Mouse (Mus musculus): Measurements from ENCODE around the gene Samd4. TPM values are rescaled to one million over a fixed set of nuclear protein-coding genes. Genes with fewer than 3 reads are reported as not detected.

Samd4 gene
- 15.4 and 16.2 TPM in 2 replicates for polyA plus RNA-seq (2015; fragmentation: Nextera tagmentation; extraction: Ambion mirVana)

DNA sequence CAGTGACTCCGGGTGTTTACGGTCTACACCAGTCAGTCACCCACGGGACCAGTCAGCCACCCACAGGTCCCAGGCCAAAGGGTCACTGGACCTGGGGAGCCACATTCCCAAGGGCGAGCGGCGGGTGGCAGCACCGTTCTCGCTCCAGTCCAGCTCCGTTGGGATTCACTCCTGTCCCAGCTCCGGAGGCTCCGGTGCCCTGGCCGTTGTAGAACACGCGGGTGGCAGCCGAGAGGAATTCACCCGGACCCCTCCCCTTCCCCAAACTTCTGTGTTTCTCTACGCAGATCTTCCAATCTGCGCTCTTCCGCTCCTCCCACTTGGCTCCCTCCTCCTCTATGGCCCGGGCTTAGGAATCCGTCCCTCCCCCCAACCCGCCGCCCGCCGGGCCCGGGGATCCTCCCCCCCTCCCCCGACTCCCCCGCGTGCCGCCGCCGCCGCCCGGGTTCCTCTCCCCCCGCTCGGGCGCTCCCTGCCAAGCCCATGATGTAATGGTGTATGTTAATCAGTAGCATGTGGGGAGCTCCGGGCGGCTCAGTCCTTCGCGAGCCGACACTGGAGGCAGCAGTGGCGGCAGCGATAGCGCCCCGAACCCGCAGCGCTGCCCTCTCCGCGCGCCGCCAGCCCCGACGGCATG, at the start of gene Samd4:
Gene Samd4 (plus strand): TSS at position 424 of the 637 bp plus-strand sequence.
- H3K4me2 ChIP-seq = peak within 1 kb of the TSS; percentile 92
- H3K4me1 ChIP-seq = peaks cover 30% of the 10 kb centered on the region
- ATAC-seq (ENCODE audit: insufficient number of reproducible peaks, low FRiP score, low TSS enrichment, low read depth) = peak; percentile 85
- H3K9me3 ChIP-seq = no peaks in the 10 kb centered on the region
- H3K9ac ChIP-seq = peak within 1 kb of the TSS; percentile 90
- H3K4me3 ChIP-seq = peak within 1 kb of the TSS; percentile 73
- peak within 1 kb of the TSS; percentile 96 for H3K27ac ChIP-seq
- H3K27me3 ChIP-seq = no peaks in the 10 kb centered on the region
- H3K36me3 ChIP-seq = no peaks in the 10 kb centered on the region
- WGBS = under 1% methylated on average over 53 of the region's 54 CpGs

DNA sequence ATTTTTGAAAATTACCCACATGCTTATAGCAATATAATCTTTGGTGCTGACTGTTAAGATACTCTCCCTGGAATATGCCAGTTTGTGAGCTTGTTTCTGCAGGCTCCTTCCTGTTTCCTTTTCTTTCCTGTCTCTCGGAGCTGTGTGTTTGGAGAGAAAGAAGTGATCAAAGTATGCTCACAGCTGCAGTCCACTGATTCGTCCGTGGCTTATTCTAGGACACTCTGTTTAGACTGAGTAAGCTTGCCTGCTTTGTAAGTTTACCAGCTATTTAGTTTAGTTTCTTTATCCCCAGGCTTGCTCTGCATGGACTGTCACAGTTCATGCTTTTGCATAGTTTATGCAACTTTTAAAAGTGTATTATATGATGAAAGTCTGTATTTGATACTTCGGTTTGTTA, 43.3 kb upstream of the Samd4 start:
- no peak for ATAC-seq (ENCODE audit: insufficient number of reproducible peaks, low FRiP score, low TSS enrichment, low read depth)
- no peak overlapping the region for H3K4me2 ChIP-seq
- H3K27me3 ChIP-seq = no peaks in the 10 kb centered on the region
- H3K27ac ChIP-seq = no peak overlapping the region
- H3K4me3 ChIP-seq = no peak overlapping the region
- H3K4me1 ChIP-seq = no peaks in the 10 kb centered on the region
- H3K36me3 ChIP-seq = peaks cover 20% of the 10 kb centered on the region
- H3K9ac ChIP-seq = no peak overlapping the region
- 59% methylated on average over 4 of the region's 4 CpGs for WGBS
- H3K9me3 ChIP-seq = no peaks in the 10 kb centered on the region

DNA sequence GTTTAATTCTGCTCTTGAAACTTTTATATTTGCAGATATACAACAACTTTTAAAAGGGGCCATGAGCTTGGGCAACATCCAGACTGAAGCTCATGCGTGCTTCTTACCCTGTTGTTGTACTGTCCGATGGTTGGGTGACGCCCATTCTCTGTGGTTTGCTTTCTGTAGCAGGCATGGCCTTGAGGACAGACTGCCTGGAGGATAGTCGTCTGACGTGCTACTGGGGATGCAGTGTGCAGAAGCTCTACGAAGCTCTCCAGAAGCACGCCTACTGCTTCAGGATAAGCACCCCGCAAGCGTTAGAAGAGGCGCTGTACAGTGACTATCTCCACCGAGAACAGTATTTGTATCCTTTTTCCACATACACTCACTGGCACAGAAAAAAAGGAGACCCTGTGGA, 36.9 kb upstream of the Samd4 start:
- no peaks in the 10 kb centered on the region for H3K27me3 ChIP-seq
- H3K4me3 ChIP-seq = no peak overlapping the region
- H3K27ac ChIP-seq = no peak overlapping the region
- H3K36me3 ChIP-seq = peaks cover 38% of the 10 kb centered on the region
- no peak overlapping the region for H3K9ac ChIP-seq
- no peak overlapping the region for H3K4me2 ChIP-seq
- H3K9me3 ChIP-seq = no peaks in the 10 kb centered on the region
- no peak for ATAC-seq (ENCODE audit: insufficient number of reproducible peaks, low FRiP score, low TSS enrichment, low read depth)
- H3K4me1 ChIP-seq = no peaks in the 10 kb centered on the region
- 92% methylated on average over 11 of the region's 11 CpGs for WGBS

- Histone ChIP-seq H3K4me3 (no peak overlapping the region), H3K9ac (no peak overlapping the region), H3K4me1 (no peaks in the 10 kb centered on the region), H3K9me3 (no peaks in the 10 kb centered on the region), H3K27me3 (no peaks in the 10 kb centered on the region), H3K27ac (no peak overlapping the region), H3K36me3 (peaks cover 20% of the 10 kb centered on the region; the same call in 1 of the 2 replicates), H3K4me2 (no peak overlapping the region)
- no peak for ATAC-seq (ENCODE audit: insufficient number of reproducible peaks, low FRiP score, low TSS enrichment, low read depth)
- WGBS = 88% methylated on average over 4 of the region's 4 CpGs
Observed at GRCm38 (mm10) chr14:46848063-46848590, 34.5 kb upstream of the Samd4 start.

- no peak overlapping the region for H3K9ac ChIP-seq
- H3K27ac ChIP-seq = no peak overlapping the region
- 72% methylated on average over 5 of the region's 5 CpGs for WGBS
- no peak for ATAC-seq (ENCODE audit: insufficient number of reproducible peaks, low FRiP score, low TSS enrichment, low read depth)
- H3K4me2 ChIP-seq = no peak overlapping the region
- no peaks in the 10 kb centered on the region for H3K4me1 ChIP-seq
- no peak overlapping the region for H3K4me3 ChIP-seq
- H3K9me3 ChIP-seq = no peaks in the 10 kb centered on the region
- peaks cover 22% of the 10 kb centered on the region; the same call in 1 of the 2 replicates for H3K36me3 ChIP-seq
- no peaks in the 10 kb centered on the region for H3K27me3 ChIP-seq
Observed at GRCm38 (mm10) chr14:46848736-46849135, 33.9 kb upstream of the Samd4 start.

DNA sequence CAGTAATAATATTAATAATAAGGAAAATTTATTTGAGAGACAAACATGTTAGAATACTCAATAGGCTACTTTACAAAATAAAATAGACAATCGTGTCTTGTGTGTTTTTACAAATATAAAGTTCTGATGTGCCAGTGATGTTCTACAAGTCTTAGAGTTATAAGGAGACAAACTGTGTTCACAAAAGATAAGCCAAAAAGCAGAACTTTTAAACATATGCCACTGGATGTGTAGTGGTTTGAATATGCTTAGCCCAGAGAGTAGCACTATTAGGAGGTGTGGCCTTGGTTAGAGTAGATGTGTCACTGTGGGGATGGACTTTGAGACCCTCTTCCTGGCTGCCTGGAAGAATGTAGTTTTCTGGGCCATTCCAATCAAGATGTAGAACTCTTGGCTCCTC, 32.9 kb upstream of the Samd4 start:
- Histone ChIP-seq H3K27ac (no peak overlapping the region), H3K27me3 (no peaks in the 10 kb centered on the region), H3K4me1 (no peaks in the 10 kb centered on the region), H3K9me3 (no peaks in the 10 kb centered on the region), H3K9ac (no peak overlapping the region), H3K4me2 (no peak overlapping the region), H3K4me3 (no peak overlapping the region), H3K36me3 (peaks cover 20% of the 10 kb centered on the region; the same call in 1 of the 2 replicates)
- ATAC-seq (ENCODE audit: insufficient number of reproducible peaks, low FRiP score, low TSS enrichment, low read depth) = no peak
- 96% methylated on average over 1 of the region's 1 CpGs for WGBS

GRCm38 (mm10) chr14:46853677-46854076, 29.0 kb upstream of the Samd4 start:
- 75% methylated on average over 11 of the region's 11 CpGs for WGBS
- no peaks in the 10 kb centered on the region for H3K9me3 ChIP-seq
- H3K36me3 ChIP-seq = 0 out of 2 replicates have a peak, but pooled peaks cover 2% of the 10 kb centered on the region
- no peak overlapping the region for H3K4me3 ChIP-seq
- ATAC-seq (ENCODE audit: insufficient number of reproducible peaks, low FRiP score, low TSS enrichment, low read depth) = no peak
- no peaks in the 10 kb centered on the region for H3K4me1 ChIP-seq
- no peak overlapping the region for H3K27ac ChIP-seq
- H3K4me2 ChIP-seq = no peak overlapping the region
- H3K27me3 ChIP-seq = no peaks in the 10 kb centered on the region
- H3K9ac ChIP-seq = no peak overlapping the region

GRCm38 (mm10) chr14:46862922-46863321, 19.7 kb upstream of the Samd4 start:
- Histone ChIP-seq H3K4me3 (no peak overlapping the region), H3K9me3 (no peaks in the 10 kb centered on the region), H3K9ac (no peak overlapping the region), H3K4me2 (no peak overlapping the region), H3K4me1 (no peaks in the 10 kb centered on the region), H3K27me3 (no peaks in the 10 kb centered on the region), H3K36me3 (no peaks in the 10 kb centered on the region), H3K27ac (no peak overlapping the region)
- no peak for ATAC-seq (ENCODE audit: insufficient number of reproducible peaks, low FRiP score, low TSS enrichment, low read depth)
- WGBS = 83% methylated on average over 5 of the region's 5 CpGs

GRCm38 (mm10) chr14:46880935-46881334, 1.7 kb upstream of the Samd4 start:
- no peaks in the 10 kb centered on the region for H3K27me3 ChIP-seq
- H3K36me3 ChIP-seq = no peaks in the 10 kb centered on the region
- peak overlapping the region; percentile 92 for H3K4me2 ChIP-seq
- H3K27ac ChIP-seq = no peak overlapping the region
- peaks cover 26% of the 10 kb centered on the region for H3K4me1 ChIP-seq
- peak overlapping the region; percentile 73 for H3K4me3 ChIP-seq
- no peaks in the 10 kb centered on the region for H3K9me3 ChIP-seq
- H3K9ac ChIP-seq = no peak overlapping the region
- no peak for ATAC-seq (ENCODE audit: insufficient number of reproducible peaks, low FRiP score, low TSS enrichment, low read depth)
- WGBS = 9% methylated on average over 10 of the region's 10 CpGs

DNA sequence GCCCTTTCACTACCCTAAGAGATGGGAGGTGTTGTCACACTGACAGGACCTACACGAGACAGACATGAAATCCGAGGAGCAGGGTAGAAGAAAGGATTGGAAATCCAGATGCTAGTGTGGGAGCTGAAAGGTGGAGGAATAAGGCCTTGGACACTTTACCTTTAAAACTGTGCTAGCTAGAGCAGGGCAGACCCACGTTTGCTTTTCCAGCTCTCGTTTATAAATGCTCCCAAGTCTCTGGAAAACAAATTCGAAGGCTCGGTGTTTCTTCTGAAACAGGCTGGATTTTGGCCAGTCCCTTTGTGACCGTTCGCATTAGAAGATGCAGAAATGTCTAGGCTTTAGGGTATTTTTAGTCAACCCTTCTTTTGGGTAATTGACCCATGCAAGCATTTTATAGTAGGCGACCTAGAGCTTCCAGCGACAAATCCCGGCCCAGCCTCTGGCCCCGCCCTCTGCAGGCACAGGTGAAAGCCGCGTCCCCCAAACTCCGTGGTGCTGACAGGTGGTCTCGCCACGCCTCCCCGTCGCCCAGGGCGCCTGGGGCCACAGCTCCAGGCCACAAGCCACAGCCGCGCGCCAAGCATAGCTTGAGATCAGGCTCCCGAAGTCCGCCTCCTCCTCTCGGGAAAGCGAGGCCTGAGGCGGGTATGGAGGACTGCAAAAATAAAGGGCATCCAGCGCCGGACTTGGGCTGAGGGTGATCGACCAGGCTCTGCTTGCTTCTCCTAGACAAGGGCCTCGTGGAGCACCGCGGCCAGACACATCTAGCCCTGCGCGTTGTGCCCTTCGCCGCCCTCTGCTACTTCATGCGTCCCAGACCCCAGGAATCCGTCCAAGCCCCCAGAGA, 848 bp upstream of the Samd4 start:
- WGBS = 3% methylated on average over 40 of the region's 40 CpGs
- peaks cover 30% of the 10 kb centered on the region for H3K4me1 ChIP-seq

DNA sequence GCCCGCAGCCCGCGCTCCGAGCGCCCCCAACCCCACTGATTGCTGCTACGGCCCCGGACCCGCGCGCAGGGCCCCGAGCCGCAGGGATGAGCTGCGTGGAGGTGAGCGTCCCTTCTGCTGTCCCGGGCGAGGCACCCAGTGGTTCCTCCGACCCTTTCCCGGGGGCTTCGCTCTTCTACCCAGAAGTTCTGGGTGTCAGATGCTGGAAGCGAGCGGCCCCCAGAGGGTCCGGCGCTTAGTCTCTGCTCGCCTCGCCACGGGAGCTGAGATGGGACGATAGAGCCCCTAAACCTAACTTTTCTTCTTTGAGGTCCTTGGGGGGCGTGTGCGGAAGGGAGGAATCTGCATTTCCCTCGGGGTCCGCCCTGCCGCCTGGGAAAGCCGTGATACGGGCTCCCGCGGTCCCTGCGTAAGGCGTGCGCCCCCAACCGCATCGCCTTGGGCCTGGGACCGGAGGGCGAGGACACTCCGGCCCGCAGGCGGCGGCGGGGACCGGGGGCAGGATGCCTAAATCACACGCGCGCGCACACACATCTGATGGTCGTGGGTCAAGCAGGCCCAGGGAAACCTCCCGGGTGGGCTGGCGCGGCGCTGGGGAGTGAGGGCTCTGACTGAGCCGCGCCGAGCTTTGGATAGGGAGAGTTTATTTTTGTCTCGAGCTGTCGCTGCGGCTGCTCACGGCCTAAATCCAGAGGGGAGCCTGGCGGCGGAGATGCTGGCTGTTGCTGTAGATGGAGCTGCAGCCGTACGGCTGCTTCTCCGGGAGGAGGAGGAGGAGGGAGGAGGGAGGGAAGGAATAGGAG, 615 bp downstream of the Samd4 start:
- peak overlapping the region; percentile 90 for H3K9ac ChIP-seq
- H3K4me3 ChIP-seq = peak overlapping the region; percentile 73
- peak; percentile 53 for ATAC-seq (ENCODE audit: insufficient number of reproducible peaks, low FRiP score, low TSS enrichment, low read depth)
- under 1% methylated on average over 65 of the region's 70 CpGs for WGBS
- H3K27me3 ChIP-seq = no peaks in the 10 kb centered on the region
- H3K4me1 ChIP-seq = peaks cover 30% of the 10 kb centered on the region
- peak overlapping the region; percentile 96 for H3K27ac ChIP-seq
- H3K9me3 ChIP-seq = no peaks in the 10 kb centered on the region
- H3K36me3 ChIP-seq = no peaks in the 10 kb centered on the region
- H3K4me2 ChIP-seq = peak overlapping the region; percentile 92

More for the DNA sequence above, 848 bp upstream of the Samd4 start:
- peak overlapping the region; percentile 73 for H3K4me3 ChIP-seq
- peak overlapping the region; percentile 92 for H3K4me2 ChIP-seq
- no peaks in the 10 kb centered on the region for H3K36me3 ChIP-seq
- no peaks in the 10 kb centered on the region for H3K9me3 ChIP-seq
- H3K27ac ChIP-seq = peak overlapping the region; percentile 96
- H3K27me3 ChIP-seq = no peaks in the 10 kb centered on the region
- peak overlapping the region; percentile 90 for H3K9ac ChIP-seq
- peak; percentile 17; the same call in 1 of the 2 replicates for ATAC-seq (ENCODE audit: insufficient number of reproducible peaks, low FRiP score, low TSS enrichment, low read depth)
